Mouse (Mus musculus) right cerebral cortex, adult 2 months (tissue): ENCODE data around the gene Spock2.

Experiments
- DNase-seq, 2 experiments: peaks; one replicate each; pipeline ENCODE4 v3.0.0; 2021 to 2022; ENCODE audit warnings: low spot score in 2 of 2

Spock2 gene

DNA sequence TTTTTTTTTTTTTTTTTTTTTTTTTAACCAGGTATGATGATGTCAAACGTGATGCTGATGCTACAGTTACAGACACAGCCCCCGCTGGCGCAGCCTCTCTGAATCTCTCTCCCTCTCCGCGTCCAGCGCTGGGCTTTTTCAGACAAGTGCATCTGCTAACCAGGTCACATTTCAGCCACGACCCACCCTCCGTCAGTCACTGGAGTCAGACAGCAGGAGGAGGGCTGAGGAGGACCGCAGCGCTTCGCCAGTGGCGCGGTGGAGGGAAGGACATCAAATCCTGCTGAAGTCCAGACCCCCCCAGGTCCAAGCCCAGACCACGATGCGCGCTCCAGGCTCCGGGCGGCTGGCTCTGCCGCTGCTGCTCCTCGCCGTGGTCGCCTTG, at the start of gene Spock2:
TSS of gene Spock2 (plus strand) at position 74 of the 385 bp plus-strand sequence.
- DNase-seq: peak; percentile 84 to 86

DNA sequence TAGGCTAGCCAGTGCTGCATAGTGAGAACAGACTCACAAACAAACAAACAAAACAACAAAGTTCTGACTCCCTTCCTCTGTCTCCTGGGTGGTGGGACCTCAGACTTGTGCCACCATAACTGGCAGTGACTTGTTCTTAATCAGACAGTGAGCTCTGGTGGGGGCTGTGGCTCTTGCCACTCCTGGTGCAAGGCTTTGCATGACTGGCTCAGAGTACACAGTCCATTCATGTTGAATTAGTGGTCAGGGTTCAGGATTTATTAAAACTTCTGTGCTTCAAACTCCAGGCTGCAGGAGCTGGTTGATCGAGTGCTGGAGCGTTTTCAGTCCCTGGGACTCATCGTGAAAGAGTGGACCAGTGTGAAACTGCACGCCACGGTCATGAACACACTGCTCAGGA, 43.8 kb upstream of the Spock2 start:
- no peak for DNase-seq

DNA sequence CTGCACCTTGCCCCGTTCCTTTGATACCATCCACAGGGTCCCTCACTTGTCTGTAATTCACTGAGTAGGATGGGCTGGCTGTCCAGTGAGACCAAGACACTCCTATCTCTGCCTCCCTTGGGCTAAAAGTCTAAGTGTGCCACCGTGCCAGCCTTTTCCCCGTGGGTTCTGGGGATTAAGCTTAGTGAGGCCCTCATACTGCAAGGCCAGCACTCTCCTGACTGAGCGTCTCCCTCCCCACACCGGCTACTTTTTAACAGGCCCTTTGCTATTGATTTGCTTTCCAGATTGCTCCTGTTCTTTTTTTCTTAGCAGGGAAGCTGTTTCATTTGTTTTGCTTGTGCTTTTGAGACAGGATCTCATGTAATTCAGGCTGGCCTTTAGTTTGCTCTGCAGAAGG, 43.1 kb upstream of the Spock2 start:
- no peak for DNase-seq

DNA sequence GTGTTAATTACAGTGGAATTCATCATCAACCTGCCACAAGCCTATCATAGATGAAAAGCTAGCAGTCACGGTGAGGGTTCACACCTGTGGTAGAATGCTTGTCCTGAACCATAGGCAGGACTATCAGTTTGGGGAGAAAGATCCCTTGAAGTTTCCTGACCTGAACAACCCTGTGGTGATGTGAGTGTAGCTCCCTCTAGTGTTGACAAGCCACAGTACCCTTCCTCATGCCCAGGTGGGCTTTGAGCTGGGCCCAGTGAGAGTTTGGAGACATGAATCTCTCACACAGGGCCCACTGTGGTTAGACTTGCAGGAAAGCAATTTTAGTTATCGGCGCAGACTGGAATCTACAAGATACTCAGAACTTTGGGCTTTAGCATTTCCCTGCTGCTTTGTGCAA, 39.5 kb upstream of the Spock2 start:
- peak; percentile 43 to 47 for DNase-seq

DNA sequence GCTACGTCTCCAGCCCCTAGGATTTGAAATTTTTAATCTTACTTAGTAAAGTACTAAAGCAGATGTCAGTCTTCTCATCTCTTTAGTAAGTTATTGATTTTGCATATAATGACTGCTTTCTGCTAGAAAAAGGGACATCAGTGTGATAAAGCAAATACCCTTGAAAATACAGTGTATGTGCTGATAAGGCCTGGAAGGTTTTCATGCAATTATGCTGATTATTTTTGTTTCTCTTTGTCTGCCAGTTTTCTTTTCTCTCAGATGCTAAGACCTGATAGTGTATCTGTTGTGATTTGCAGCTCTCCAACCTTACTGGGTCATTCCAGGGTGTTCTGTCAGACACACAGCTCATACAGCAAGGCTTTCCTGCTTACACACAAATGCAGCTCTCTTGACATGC, 30.9 kb upstream of the Spock2 start:
- no peak for DNase-seq

DNA sequence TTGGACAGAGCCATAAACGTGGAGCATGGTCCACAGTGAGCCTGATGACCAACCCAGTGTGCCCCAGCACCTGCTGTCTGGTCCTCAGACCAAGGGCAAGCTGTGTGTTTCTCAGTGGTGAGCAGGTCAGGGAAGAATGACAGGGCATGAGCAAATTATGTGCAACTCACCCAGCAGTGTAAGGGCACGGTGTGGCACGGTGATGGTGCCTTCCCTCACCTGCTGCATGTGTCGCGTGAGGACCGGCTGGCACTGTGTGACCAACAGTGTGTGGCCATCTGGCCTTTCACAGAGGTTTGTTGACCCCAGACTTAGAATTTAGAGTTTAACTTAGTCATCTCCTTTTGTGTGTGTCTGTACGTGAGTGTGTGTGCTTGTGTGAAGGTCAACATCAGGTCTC, 28.8 kb upstream of the Spock2 start:
- DNase-seq: no peak

DNA sequence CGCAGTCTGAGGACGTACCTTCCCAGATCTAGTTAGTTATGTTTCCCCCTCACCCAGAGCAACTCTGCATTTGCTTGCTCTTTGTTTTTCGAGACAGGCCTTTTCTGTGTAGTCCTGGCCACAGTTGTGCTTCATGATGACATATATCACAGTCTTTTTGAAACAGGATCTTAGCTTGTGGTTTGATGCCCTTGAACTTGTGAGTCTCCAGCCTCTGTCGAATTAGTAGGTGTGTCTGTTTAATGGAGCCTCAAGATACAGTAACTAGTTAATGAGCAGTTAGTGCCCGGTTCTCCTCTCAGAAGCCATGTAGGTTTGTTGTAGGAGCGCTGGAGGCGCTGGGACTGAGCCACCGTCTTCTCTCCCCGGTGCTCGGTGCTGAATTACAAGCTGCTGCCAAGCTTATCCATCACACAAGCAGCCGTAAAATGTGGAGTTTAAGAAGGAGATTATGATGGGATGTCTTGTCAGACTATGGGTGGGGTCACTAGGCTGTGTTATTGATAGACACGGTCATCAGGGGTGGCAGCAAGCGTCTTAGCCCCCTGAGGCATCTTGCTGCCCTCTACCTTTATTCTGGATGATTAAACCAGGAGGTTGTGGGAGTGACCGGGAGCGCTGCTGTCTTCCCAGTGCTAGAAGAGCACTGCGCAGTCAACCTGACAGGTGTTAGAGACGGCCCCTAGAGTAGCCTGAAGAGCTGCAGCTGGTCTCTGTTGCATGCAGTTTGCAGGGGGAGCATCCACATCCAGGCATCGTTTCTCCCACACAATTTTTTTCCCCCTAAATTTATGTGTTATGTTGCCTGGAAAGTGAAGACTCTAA, 28.1 kb upstream of the Spock2 start:
- DNase-seq: no peak

DNA sequence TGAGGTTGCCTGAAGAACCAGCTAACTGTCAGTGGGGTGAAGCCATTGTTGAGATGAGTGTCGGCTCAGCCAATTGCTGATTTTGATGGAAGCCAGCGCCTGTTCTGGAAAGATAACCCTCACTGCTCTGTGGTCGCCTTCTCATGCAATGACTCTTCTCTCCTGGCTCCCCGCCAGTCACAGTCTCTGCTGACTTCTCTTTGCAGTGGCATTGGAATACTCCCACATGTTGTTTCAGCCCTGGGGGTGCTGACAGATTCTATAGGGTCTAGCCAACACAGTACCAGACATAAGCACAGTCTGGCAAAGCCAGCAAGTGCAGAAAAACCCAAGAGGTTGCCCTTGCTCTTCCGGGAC, 27.5 kb upstream of the Spock2 start:
- peak; percentile 52 to 59 for DNase-seq

DNA sequence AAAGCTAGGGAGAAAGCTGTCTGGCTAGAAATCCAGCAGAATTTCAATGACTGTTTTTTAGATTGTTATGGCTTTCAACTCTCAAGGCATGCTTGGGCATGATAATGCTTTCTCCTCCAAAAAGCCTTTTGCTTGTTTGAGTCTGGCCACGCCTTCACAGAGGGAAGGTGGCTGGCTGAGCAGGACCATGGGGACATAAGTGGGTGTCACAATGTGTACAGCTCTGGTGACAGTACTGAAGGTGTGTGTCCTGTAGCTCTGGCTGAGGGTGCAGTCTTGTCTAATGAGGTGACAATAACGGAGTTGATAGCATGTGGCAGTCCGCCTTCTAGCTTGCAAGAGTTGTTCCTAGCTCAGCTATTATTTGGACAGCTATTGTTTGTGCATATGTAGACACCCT, 25.8 kb upstream of the Spock2 start:
- DNase-seq: no peak

DNA sequence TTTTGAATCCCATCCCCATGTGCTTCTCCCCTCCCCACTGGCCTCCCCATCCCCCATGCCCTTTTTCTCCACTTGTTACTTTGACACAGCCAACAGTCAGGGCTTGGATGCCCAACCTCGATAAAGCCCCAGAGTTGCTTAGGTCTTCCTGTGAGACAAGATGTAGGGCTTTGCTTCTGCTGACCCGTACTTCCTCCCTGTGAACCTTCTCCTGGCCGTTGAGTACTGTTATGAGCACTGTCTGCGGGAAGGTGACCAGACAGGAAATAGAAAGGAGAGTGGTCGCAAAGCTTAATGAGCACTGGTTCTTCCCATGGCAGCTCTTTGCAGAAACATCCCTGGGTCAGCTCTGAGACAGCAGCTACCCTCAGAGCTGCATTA, 25.4 kb upstream of the Spock2 start:
- DNase-seq: no peak

DNA sequence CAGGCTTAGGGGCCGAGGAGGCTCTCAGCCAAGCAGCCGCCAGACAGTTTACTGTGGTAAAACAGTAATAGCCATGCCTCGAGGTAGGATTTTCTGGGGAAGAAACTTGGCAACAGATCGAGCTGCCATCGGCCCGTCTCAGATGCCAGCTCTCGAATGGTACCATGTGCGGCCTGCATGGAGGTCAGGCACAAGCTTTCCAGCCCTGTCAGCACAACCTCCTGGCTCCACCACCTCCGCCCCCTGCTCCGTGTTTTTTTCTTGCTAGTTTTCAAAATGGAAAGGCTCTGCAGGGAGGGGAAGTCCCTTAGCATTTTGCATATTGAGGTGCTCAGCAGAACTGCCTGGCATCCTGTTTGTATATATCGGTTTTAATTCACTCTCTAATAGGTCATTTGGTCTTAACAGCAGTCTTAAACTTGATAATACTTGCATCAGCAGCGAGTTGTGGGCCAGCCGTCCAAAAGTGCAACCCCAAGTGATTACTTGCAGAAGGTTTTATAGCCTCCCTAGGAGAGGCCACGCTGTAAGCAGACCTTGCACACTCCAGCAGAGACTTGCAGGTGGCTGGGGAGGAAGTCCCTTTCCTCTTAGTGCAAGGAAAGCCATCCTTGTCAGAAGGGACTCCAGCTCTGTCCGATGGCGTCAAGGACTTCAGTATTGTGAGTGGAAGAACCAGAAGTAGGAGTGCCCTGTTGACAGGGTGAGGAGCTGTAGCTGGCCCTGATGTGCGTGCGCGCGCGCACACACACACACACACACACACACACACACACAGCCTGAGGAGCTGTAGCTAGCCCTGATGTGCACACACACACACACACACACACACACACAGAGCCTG, 24.8 kb upstream of the Spock2 start:
- DNase-seq: no peak

DNA sequence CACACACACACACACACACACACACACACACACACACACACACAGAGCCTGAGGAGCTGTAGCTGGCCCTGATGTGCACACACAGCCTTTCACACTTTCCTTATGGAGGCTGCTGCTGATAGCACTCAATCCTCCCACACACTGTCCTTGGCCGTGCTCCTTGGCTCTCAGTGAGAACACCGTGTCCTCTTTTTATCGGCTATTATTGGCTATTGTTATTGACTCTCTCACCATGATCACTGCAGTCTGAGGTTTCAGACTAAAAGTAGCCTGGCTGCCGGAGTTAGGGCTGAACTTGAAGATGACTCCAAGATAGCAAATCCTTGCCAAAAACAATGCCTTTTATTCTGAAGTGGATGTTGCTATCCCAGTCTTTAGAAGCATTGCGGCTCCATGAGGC, 24.1 kb upstream of the Spock2 start:
- peak in 1 of 2 experiments; percentile 19 for DNase-seq

DNA sequence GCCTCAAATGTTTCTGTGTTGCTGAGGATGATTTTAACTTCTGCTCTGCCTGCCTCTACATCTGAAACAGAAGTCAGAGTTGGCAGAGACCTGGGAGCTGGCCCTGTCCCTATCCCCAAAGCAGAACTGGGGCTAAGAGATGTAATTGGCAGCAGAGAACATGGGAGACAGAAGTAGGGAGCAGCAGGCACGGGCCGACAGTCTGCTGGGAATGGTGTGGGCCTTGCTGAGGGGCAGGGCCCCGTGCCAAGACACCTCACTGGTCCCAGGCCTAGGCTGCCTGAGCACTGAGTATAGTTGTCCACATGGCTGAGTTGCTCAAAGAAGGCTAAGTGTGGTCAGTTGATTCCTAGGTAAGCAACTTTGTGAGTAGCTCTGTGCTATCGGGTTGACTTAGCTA, 22.0 kb upstream of the Spock2 start:
- no peak for DNase-seq

DNA sequence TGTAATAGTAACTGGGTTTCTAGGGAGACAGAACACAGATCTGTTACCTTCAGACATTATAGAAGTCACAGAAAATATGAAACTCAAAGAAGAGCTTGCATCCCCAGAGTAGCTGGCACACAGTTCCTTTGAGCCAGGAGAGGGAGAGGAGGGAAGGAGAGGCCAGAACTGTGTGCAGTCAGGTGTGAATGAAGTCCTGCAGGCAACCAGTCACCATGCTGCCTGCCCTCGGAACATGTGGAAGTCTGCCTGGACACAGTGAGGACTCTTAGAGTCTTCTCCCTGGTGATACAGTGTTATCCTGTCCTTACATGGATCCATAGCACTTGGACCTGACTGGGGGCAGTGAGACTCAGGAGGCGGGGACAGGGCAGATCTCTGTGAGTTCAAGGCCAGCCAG, 13.7 kb upstream of the Spock2 start:
- DNase-seq: no peak

DNA sequence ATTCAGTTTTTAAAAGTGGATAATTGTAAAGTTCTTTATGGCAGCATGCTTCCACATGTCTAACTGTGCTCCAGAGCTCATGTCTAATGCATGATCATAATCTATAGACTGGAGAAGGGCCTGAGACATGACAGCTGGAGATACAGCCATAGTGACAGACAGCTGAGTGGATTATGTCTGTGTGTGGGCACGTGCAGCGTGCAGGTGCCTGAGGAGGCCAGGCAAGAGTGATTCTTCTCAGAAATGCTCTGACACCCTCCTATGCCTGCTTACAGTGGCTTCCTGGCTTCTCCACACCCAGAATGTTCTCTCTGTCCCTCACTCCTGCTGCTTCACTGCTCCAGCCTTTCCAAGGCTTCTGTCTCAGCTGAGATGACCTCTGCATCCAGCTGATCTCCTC, 12.3 kb upstream of the Spock2 start:
- no peak for DNase-seq

DNA sequence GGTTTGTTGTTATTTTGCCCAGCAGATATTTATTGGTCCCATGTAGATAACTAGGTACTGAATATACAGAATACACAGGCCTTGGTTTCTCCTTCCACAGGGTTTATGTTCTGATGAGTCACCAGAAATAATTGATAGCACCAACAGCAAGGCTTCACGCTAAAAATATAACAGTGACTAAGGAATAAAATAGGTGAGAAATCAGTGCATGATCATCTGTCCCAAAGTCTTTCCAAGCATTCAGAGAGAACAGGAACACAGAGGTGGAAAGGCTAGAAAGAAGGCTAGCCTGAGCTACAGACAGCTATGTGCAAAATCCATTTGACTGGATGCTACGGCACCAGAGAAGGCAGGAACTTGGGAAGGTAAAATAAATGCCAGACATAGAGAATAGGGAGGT, 10.5 kb upstream of the Spock2 start:
- DNase-seq: no peak

DNA sequence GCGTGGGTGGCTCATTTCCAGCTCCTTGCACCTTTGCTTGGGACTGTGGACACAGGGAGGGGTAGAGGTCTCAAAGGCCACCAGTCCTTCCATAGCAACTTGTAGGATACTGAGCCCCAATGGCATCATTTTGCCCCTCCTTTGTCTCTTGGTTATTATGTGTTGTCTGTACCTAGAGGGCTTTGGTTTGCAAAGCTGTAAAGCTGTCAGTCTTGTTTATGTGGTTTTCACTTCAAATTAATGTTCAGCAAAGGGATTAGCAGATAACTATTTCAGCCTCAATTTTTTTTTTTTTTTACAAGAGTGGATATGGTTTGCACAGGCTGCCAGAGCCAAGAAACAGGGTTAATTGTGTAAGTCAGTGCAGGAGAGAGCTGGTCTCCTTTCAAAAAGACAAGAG, 9.7 kb upstream of the Spock2 start:
- no peak for DNase-seq

DNA sequence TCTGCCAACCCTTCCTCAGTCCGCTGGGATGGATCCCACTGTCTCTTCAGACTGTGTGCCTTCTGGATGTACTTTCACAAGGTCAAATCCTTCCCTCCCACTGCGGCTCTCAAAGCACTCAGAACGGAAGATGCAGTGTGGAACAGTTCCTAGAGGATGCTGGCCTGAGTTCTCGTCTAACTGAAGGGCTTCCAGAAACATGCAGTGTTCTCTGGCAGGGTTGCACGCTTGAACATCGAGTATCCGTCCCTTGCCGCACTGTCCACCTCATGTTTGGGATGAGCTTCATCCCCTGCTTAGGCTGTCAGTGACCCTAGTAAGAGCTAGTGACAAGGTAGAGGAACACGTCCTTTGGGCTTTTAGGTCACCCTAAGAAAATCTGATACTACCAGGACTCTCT, 8.9 kb upstream of the Spock2 start:
- DNase-seq: no peak

DNA sequence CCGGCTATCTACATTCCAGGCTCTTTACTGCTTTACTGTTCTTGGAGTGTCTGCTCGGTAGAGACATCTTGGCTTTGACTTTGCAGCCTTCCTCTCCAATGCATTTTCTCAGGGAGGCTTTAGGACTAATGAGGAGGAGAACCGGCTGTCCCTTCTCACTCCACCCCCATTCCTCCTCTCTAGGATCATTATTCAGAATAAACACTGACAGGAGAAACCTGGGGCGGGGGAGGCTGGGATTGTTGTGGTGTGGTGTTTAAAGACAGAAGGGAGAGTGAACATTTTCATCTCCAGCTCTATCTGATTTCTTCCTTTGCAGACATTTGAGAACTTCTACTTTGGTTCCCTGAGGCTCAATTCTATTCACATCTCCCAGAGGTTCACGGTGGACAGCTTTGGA, 8.2 kb upstream of the Spock2 start:
- peak in 1 of 2 experiments; percentile 51 for DNase-seq

DNA sequence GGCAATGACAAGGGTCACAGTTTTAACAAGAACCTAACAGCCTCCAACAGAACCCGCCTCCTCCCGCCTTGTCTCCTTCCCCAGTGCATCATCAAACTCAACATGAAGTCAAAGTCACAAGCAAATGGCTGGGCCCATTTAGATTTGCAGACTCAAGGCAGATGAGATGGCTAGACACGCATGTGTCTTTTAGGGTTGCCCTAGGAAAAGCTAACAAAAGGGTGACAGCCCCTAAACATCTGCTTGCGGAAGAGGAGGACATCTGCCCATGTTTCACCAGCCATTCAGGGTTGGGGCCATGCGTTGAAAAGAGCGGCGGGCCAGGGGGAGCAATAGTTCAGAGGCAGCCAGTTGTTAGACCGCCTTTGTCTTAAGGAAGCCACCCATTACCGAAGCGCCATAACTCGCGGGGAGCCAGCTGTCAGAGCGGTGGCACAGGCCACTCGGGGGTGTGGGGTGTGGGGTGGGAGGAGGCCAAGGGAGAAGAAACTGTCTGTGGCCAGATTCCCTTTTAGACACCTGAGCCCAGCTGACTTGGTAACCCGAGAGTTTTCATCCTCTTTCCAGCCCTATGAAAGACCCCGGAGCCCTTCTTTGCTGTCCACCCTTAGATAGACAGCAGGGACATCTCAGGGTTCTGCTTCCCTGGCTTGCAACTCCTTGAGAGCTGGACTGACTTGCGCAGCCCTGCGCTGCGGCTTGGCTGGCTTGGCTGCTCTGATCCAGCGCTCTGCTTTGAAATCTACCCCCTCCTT, 451 bp upstream of the Spock2 start:
- no peak for DNase-seq

DNA sequence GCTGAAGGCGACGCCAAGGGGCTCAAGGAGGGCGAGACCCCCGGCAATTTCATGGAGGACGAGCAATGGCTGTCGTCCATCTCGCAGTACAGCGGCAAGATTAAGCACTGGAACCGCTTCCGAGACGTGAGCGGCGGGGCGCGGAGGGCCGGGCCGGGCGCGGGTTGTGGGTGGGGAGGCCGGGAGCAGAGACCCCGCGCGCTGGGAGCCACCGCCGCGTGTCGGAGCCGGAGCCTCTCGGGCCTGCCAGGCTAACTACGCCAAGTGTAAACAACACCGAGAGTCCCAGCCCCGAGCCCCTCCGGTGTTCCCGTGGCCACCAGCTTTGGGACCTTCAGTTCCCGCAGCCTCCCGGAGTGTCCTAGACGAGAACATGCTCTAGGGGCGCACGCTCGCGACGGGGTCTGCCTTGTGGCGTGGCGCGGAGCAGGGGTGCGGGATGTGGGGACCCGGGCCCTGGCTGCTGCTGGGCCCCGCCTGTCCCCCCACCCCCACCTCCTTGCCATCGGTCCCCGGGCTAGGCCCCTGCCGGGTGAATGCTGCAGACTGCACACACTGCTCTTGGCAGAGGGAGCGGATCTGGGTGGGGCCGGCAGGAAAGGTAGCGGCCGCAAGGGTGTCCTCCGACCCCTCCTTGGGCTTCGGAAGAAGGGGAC, 640 bp downstream of the Spock2 start:
- DNase-seq: peak; percentile 33 to 52

DNA sequence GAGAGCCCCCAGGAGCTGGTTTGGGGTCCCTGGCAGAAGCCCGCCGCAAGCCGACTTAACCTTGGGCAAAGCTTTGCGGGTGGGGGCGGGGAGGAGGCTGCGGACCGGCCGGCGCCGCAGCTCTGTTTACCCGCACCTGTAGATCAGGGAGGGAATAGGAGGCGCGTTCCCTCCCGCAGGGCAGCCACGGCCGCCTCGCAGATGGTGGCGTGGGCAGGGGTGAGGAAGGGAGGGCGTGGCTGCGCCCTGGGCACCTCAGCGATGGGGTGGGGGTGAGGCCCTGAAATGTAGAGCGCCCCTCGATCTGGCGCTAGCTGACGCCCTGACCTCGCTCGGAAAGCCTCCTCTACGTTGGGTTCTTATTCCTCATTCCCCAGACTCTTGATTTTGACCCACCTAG, 1.4 kb downstream of the Spock2 start:
- peak in 1 of 2 experiments; percentile 31 for DNase-seq
